Mouse (Mus musculus) embryonic fibroblast, embryonic 13.5 days (primary cell): ENCODE data around the gene Pcdh10.

ENCODE experiments used
- CTCF ChIP-seq: IDR thresholded peaks from 2 replicates; pipeline ENCODE4 v1.5.1; 2011; ENCODE audit warnings: mild to moderate bottlenecking, control low read depth, low read length, moderate library complexity, borderline replicate concordance; ENCODE audit not compliant: insufficient read depth
- POLR2A ChIP-seq: IDR thresholded peaks from 2 replicates; pipeline ENCODE4 v1.6.1; 2011; ENCODE audit warnings: low read depth, mild to moderate bottlenecking, control low read depth, low read length, moderate library complexity

GRCm38 (mm10) chr3:45375761-45376500, 2.3 kb upstream of the Pcdh10 start:
- TF ChIP-seq POLR2A (no peak), CTCF (peak; percentile 83)
